Mouse (Mus musculus): ENCODE measurements around the gene Psmb11.
"Not testable (repeated sequence)": the region's sequence is repeated elsewhere in the genome, so short reads cannot be mapped to it uniquely, and the experiment has no call there.

The Psmb11 gene

GRCm38 (mm10) chr14:54603038-54603654 lies 18.1 kb upstream of the Psmb11 start:
- peak; percentile 93 for DNase-seq (ENCODE audit: low spot score)

GRCm38 (mm10) chr14:54603686-54604085 lies 17.5 kb upstream of the Psmb11 start:
- no peak for DNase-seq (ENCODE audit: low spot score)

GRCm38 (mm10) chr14:54605752-54606321 lies 15.4 kb upstream of the Psmb11 start, which contains the start of gene 4931414P19Rik:
Gene 4931414P19Rik (minus strand): TSS chr14:54605993.
- peak; percentile 82 for DNase-seq (ENCODE audit: low spot score)

- DNase-seq (ENCODE audit: low spot score), result no peak
Observed at GRCm38 (mm10) chr14:54607226-54607625, 14.0 kb upstream of the Psmb11 start.

- no peak for DNase-seq (ENCODE audit: low spot score)
Observed at GRCm38 (mm10) chr14:54609245-54609644, 12.0 kb upstream of the Psmb11 start.

GRCm38 (mm10) chr14:54609962-54610361 lies 11.3 kb upstream of the Psmb11 start:
- no peak for DNase-seq (ENCODE audit: low spot score)

- DNase-seq (ENCODE audit: low spot score), result no peak
Observed at GRCm38 (mm10) chr14:54610648-54611047, 10.6 kb upstream of the Psmb11 start.

GRCm38 (mm10) chr14:54614130-54614529 lies 7.1 kb upstream of the Psmb11 start:
- DNase-seq (ENCODE audit: low spot score), result not testable (repeated sequence)

- DNase-seq (ENCODE audit: low spot score), result no peak
Observed at GRCm38 (mm10) chr14:54616226-54616825, 4.9 kb upstream of the Psmb11 start.

GRCm38 (mm10) chr14:54617152-54617896 lies 3.9 kb upstream of the Psmb11 start:
- DNase-seq (ENCODE audit: low spot score), result no peak

GRCm38 (mm10) chr14:54617897-54618365 lies 3.3 kb upstream of the Psmb11 start, which contains the start of gene Psmb5:
Gene Psmb5 (minus strand): TSS chr14:54618022.
- DNase-seq (ENCODE audit: low spot score), result peak; percentile 83

- no peak for DNase-seq (ENCODE audit: low spot score)
Observed at GRCm38 (mm10) chr14:54623334-54623733, 2.1 kb downstream of the Psmb11 start.

- no peak for DNase-seq (ENCODE audit: low spot score)
Observed at GRCm38 (mm10) chr14:54624976-54625375, 3.7 kb downstream of the Psmb11 start.

GRCm38 (mm10) chr14:54628103-54628502 lies 6.9 kb downstream of the Psmb11 start:
- no peak for DNase-seq (ENCODE audit: low spot score)

GRCm38 (mm10) chr14:54629797-54630196 lies 8.6 kb downstream of the Psmb11 start:
- DNase-seq (ENCODE audit: low spot score), result no peak

- DNase-seq (ENCODE audit: low spot score), result no peak
Observed at GRCm38 (mm10) chr14:54630583-54631239, 9.5 kb downstream of the Psmb11 start.

GRCm38 (mm10) chr14:54631240-54631599 lies 10.0 kb downstream of the Psmb11 start:
- no peak for DNase-seq (ENCODE audit: low spot score)

GRCm38 (mm10) chr14:54632252-54632651 lies 11.0 kb downstream of the Psmb11 start:
- DNase-seq (ENCODE audit: low spot score), result no peak

- no peak for DNase-seq (ENCODE audit: low spot score)
Observed at GRCm38 (mm10) chr14:54634182-54634581, 12.9 kb downstream of the Psmb11 start.

- DNase-seq (ENCODE audit: low spot score), result no peak
Observed at GRCm38 (mm10) chr14:54636954-54637353, 15.7 kb downstream of the Psmb11 start.

- DNase-seq (ENCODE audit: low spot score), result no peak
Observed at GRCm38 (mm10) chr14:54638210-54638609, 17.0 kb downstream of the Psmb11 start.

GRCm38 (mm10) chr14:54640121-54640520 lies 18.9 kb downstream of the Psmb11 start:
- no peak for DNase-seq (ENCODE audit: low spot score)

Measured in ovary, postnatal 36 days (tissue).